Mouse (Mus musculus) limb, embryonic 13.5 days (tissue): ENCODE results near the gene Epha5. TPM values are rescaled to one million over a fixed set of nuclear protein-coding genes. Genes with fewer than 3 reads are reported as not detected.

ENCODE experiments used
- ATAC-seq: fragments of 200-750 bp; cut with Nextera tagmentation; 2 replicates; pipeline ENCODE4 v1.8.0; 2017; ENCODE audit warnings: low read depth, moderate number of reproducible peaks, moderate TSS enrichment; ENCODE audit not compliant: low FRiP score
- H3K27ac ChIP-seq: fragments of 300-500 bp; sonication (generic); 2 replicates; pipeline ENCODE4 v1.5.1; 2015; ENCODE audit warnings: inconsistent platforms, mild to moderate bottlenecking, moderate library complexity
- H3K27me3 ChIP-seq: fragments of 300-500 bp; sonication (generic); 2 replicates; pipeline ENCODE4 v1.6.1; 2015; ENCODE audit warnings: mild to moderate bottlenecking, inconsistent platforms
- H3K36me3 ChIP-seq: fragments of 300-500 bp; sonication (generic); 2 replicates; pipeline ENCODE4 v1.6.1; 2015; ENCODE audit warnings: inconsistent platforms, mild to moderate bottlenecking, moderate library complexity
- H3K4me1 ChIP-seq: fragments of 300-500 bp; sonication (generic); 2 replicates; pipeline ENCODE4 v1.6.1; 2015; ENCODE audit warnings: inconsistent platforms
- H3K4me2 ChIP-seq: fragments of 300-500 bp; sonication (generic); replicated peaks from 2 replicates; pipeline ENCODE4 v1.6.1; 2015; ENCODE audit warnings: inconsistent platforms, mild to moderate bottlenecking, moderate library complexity
- H3K4me3 ChIP-seq: fragments of 300-500 bp; sonication (generic); 2 replicates; pipeline ENCODE4 v1.5.1; 2015; ENCODE audit warnings: moderate library complexity, mild to moderate bottlenecking, inconsistent platforms
- H3K9ac ChIP-seq: fragments of 300-500 bp; sonication (generic); 2 replicates; pipeline ENCODE4 v1.6.1; 2015; ENCODE audit warnings: mild to moderate bottlenecking, inconsistent platforms
- H3K9me3 ChIP-seq: fragments of 300-500 bp; sonication (generic); 2 replicates; pipeline ENCODE4 v1.6.1; 2016; ENCODE audit warnings: inconsistent platforms
- WGBS: fragments of 180-500 bp; shearing (Covaris S2); methylation state at CpG from one replicate; pipeline ENCODE4 v1.1.7; 2015; 5-methylcytosine and 5-hydroxymethylcytosine counted together
- polyA plus RNA-seq: library from polyadenylated mRNA; unstranded; fragments of >200 nt; fragmentation: Nextera tagmentation; extraction: Ambion mirVana; gene quantifications from 2 replicates; pipeline ENCODE4 v1.2.1, GENCODE M21; 2015

Epha5 gene
- polyA plus RNA-seq, result 7.2 and 8.1 TPM in 2 replicates

DNA sequence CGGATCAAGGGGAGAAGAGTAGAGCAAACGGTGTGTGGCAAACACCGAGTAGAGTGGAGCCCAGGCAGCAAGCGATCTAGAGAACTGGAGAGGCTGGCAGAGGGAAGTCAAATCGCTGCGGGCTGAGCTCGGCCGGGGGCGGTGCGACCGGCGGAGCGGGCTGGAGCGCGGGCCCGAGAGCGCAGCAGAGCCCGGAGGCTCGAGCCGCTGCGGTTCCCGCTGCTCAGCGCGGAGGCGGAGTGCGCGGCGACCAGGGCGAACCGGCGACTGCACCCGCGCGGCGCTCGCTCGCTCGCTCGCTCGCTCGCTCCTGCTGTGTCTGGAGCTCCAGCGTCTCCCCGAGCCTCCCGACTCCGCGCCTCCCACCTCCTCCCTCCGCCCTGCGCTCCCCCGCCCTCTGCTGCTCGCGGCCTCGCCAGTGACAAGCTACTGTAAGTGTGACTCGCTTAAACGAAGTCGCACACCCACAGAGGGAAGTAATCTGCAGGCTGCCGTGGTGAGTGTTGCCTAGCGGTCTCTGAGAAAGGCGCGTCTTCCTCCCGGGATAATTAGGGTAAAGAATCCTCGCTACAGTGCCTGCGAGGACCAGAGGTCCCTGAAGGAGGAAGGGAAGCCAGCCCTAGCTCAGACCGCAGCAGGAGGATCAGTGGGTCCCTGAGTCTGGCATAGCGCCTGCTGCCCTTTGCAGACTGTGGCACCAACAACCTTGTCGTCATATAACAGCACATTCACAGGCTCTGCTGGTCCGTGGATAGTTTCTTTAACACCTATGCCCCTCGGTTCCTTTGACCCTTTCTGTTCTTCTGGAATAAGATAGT, at the start of gene Epha5:
Epha5 (minus strand) TSS at position 321 of the 818 bp plus-strand sequence.
- H3K4me3 ChIP-seq, result peak within 1 kb of the TSS; percentile 62
- WGBS, result under 1% methylated on average over 54 of the region's 67 CpGs
- peak within 1 kb of the TSS; percentile 96 for H3K4me2 ChIP-seq
- peaks cover 16% of the 10 kb centered on the region for H3K4me1 ChIP-seq
- H3K27ac ChIP-seq, result 0 out of 2 replicates have a peak within 1 kb of the TSS, but pooled peaks have one; percentile 65
- no peaks in the 10 kb centered on the region for H3K36me3 ChIP-seq
- H3K9me3 ChIP-seq, result no peaks in the 10 kb centered on the region
- ATAC-seq, result peak; percentile 92
- peak within 1 kb of the TSS; percentile 74 for H3K9ac ChIP-seq
- H3K27me3 ChIP-seq, result peaks cover 40% of the 10 kb centered on the region

DNA sequence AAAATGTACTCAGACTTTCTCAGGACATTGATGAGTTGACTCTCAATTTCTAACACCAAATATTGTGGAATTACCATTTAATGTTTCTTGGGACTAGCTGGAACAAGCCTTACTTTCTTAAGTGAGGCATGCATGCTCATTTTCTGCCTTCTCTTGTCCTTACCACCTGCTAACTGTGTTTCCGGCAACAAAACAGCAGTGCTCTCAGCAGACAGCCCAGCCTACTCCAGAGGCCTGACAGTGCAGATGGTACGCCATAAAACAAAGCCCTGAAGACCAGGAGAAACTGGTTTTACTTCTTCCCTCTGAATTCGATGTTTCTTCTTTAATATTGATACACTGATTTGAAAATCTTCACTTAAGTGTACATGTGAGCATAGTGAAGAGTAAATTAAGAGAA, 39.0 kb upstream of the Epha5 start:
- H3K4me1 ChIP-seq, result no peaks in the 10 kb centered on the region
- H3K27me3 ChIP-seq, result no peaks in the 10 kb centered on the region
- H3K9me3 ChIP-seq, result no peaks in the 10 kb centered on the region
- 47% methylated on average over 3 of the region's 3 CpGs for WGBS
- H3K4me3 ChIP-seq, result no peak overlapping the region
- no peak overlapping the region for H3K4me2 ChIP-seq
- H3K27ac ChIP-seq, result no peak overlapping the region
- no peaks in the 10 kb centered on the region for H3K36me3 ChIP-seq
- ATAC-seq, result no peak
- H3K9ac ChIP-seq, result no peak overlapping the region

DNA sequence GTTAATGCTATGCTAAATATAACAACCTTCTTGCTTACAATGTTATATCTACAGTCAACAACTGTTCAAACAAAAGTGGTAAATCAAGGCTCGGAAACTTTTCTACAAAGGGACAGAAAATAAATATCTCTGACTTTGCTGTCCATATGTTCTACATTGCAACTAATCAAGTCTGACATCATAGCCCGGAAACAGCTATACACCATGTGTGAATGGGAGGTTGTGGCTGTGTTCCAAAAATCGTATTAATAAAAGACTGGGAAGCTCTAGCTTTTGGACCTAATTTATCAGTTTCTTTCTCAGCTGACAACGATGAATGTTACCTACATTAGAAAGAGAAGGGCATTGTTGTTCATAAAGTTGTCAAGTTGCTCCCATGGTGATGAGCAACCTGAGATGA, 37.5 kb upstream of the Epha5 start:
- WGBS, result 75% methylated on average over 4 of the region's 4 CpGs
- H3K9me3 ChIP-seq, result no peaks in the 10 kb centered on the region
- no peak overlapping the region for H3K27ac ChIP-seq
- H3K36me3 ChIP-seq, result no peaks in the 10 kb centered on the region
- no peak overlapping the region for H3K4me3 ChIP-seq
- no peak for ATAC-seq
- no peak overlapping the region for H3K9ac ChIP-seq
- H3K27me3 ChIP-seq, result no peaks in the 10 kb centered on the region
- H3K4me1 ChIP-seq, result no peaks in the 10 kb centered on the region
- no peak overlapping the region for H3K4me2 ChIP-seq

DNA sequence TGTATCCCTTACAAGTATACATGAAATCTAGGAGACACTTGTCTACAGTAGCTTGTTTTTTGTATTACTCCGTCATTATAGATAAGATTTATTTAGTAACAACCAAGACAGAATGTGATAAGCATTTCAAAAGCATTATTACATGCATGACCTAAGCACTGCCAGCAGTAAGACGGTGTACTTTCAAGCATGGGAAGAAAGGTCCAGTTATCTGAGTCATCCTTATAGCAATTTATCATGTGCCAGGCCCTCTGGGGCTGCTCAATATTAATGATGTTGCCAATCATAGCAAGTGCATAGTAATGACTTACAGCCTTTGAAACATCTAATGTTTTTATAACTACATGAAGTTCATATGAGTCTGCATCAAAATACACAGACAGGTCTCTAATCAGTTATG, 36.7 kb upstream of the Epha5 start:
- Histone ChIP-seq H3K27ac (no peak overlapping the region), H3K4me3 (no peak overlapping the region), H3K36me3 (no peaks in the 10 kb centered on the region), H3K27me3 (no peaks in the 10 kb centered on the region), H3K9ac (no peak overlapping the region), H3K9me3 (no peaks in the 10 kb centered on the region), H3K4me2 (no peak overlapping the region), H3K4me1 (no peaks in the 10 kb centered on the region)
- no peak for ATAC-seq
- 86% methylated on average over 2 of the region's 2 CpGs for WGBS

DNA sequence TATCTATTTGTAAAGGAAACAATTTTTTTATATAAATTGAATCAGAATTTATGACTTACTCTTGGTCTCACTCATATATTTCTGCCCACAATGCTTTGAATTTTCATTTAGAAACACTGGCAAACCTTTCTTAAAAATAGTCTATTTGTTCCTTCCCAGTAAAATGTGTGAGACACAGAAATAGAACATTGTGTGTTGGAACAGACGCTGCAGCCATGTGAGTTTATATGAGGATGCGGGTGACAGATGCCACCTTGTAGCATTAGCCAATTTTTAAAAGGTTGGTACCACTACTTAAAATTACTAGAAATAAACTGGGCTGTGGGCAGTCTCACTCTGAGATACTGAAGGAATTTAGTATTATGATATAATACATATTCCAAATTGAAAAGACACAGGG, 23.1 kb upstream of the Epha5 start:
- H3K36me3 ChIP-seq, result no peaks in the 10 kb centered on the region

DNA sequence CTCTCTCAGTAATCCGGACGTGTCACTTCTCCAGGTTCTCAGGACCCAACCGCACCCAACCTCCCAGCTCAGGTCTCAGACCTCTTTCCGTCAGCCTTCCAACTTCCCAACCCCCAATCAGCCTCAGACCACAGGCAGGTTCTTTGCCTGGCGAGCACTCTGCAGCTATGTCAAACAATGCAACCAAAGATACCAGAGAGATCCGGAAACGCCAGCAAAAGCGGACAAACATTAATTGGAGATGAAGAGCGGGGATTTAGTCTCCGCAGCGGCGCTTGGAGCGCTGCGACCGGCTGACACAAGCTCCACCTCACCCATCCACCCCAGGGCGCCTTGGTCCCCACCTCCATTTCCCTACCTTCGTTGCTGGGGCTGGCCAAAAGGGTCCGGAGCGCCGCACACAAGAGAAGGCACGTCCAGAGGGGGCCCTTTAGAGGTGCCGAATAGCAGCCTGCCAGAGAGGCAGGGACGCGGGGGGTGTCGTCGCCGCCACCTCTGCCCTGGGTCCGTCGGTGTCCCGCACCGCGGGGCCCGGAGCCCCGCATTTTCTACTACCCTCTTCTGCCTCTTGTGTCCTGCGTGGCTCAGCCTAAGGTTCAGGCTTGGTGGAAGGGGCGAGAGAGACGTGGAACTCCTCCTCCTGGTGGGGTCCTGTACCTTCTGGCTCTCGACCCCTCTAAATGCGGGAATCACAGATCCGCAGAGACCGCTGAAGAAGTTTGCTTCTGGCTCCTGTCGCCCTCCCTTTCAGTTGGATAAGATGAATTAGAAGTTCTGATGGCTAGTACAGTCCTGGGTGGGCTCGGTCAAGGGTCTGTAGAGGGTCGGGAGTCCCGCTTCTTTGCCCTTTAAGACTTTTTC, 991 bp downstream of the Epha5 start:
- peak overlapping the region; percentile 62 for H3K4me3 ChIP-seq
- under 1% methylated on average over 44 of the region's 45 CpGs for WGBS
- H3K27ac ChIP-seq, result no peak overlapping the region
- no peak for ATAC-seq
- H3K9ac ChIP-seq, result peak overlapping the region; percentile 74
- peaks cover 40% of the 10 kb centered on the region for H3K27me3 ChIP-seq
- H3K4me2 ChIP-seq, result peak overlapping the region; percentile 96
- peaks cover 16% of the 10 kb centered on the region for H3K4me1 ChIP-seq
- H3K9me3 ChIP-seq, result no peaks in the 10 kb centered on the region
- H3K36me3 ChIP-seq, result no peaks in the 10 kb centered on the region

More for the DNA sequence above, 23.1 kb upstream of the Epha5 start:
- no peak overlapping the region for H3K27ac ChIP-seq
- WGBS, result 82% methylated on average over 2 of the region's 2 CpGs
- H3K9ac ChIP-seq, result no peak overlapping the region
- ATAC-seq, result no peak
- H3K27me3 ChIP-seq, result no peaks in the 10 kb centered on the region
- H3K4me1 ChIP-seq, result no peaks in the 10 kb centered on the region
- no peak overlapping the region for H3K4me3 ChIP-seq
- no peaks in the 10 kb centered on the region for H3K9me3 ChIP-seq
- no peak overlapping the region for H3K4me2 ChIP-seq

DNA sequence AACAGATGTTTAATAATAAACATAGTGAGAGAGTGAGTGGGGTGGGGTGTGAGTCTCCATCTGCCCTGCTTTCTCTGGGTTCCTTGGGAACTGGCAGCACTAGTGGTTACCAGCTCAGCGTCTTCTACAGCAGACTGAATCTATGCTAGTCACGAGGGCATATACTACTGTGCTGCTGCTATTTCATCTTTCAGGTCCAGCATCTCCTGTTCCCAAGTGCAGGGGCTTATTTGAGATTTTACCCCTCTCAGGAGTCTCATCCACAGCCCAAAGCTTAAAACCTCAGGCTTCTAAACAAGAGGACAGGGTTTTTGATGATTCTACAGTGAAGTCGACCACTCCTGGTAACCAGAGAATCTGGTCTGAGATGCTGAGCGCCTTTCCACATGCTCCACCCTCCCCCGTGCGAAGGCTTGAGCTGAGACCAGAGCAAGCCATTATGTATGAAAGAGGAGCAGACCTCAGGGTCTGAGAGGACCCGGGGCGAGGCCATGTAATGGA, 2.2 kb downstream of the Epha5 start:
- 4% methylated on average over 8 of the region's 8 CpGs for WGBS
- H3K27ac ChIP-seq, result no peak overlapping the region
- H3K9me3 ChIP-seq, result no peaks in the 10 kb centered on the region
- peak overlapping the region; percentile 62 for H3K4me3 ChIP-seq
- H3K9ac ChIP-seq, result peak overlapping the region; percentile 21; the same call in 1 of the 2 replicates
- peaks cover 16% of the 10 kb centered on the region for H3K4me1 ChIP-seq
- H3K4me2 ChIP-seq, result peak overlapping the region; percentile 96
- H3K36me3 ChIP-seq, result no peaks in the 10 kb centered on the region
- H3K27me3 ChIP-seq, result peaks cover 40% of the 10 kb centered on the region
- no peak for ATAC-seq

DNA sequence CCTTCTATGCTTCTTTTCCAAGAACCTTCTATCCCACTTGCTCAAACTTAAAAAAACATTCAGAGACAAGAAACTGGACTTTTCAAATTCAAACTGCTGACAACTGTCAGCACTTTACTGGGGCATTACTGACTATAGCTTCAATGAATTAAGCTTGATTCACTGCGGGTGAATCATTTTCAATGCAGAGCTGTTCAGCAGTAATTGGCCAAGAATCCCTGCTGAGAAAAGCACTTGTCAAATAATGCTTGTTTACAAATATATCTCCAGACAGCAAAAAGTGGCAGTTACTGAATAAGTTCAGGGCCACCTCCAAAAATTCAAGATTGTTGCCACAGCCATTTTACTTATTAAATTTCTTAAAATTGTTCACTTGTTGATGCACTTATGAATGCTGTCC, 4.2 kb downstream of the Epha5 start:
- Histone ChIP-seq H3K4me2 (no peak overlapping the region), H3K27me3 (peaks cover 31% of the 10 kb centered on the region), H3K9me3 (no peaks in the 10 kb centered on the region), H3K9ac (no peak overlapping the region), H3K4me3 (no peak overlapping the region), H3K36me3 (no peaks in the 10 kb centered on the region), H3K4me1 (peaks cover 16% of the 10 kb centered on the region), H3K27ac (no peak overlapping the region)
- WGBS, result 17% methylated on average over 1 of the region's 1 CpGs
- ATAC-seq, result no peak

DNA sequence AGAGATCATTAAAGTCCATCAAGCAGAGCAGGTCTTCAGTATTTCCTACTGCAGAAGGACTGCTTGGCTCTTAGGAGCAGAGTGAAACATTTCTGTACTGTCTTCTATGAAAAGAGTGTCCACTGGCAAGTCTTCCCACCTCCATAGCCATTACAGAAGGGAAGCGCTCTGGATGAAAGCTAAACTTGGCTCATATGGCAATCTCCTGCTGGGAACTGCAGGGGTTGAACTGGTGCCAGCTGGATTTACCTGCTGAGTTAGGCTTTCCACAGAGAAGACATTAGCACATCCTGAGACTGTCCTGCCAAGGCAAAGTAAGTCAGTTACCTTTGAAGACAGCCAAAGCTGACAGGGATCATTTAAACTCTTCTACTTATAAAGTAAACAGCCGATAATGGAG, 8.8 kb downstream of the Epha5 start:
- Histone ChIP-seq H3K36me3 (no peaks in the 10 kb centered on the region), H3K4me1 (no peaks in the 10 kb centered on the region), H3K27ac (no peak overlapping the region), H3K4me3 (no peak overlapping the region), H3K4me2 (no peak overlapping the region), H3K9me3 (no peaks in the 10 kb centered on the region), H3K27me3 (no peaks in the 10 kb centered on the region), H3K9ac (no peak overlapping the region)
- ATAC-seq, result no peak
- WGBS, result 40% methylated on average over 2 of the region's 2 CpGs

DNA sequence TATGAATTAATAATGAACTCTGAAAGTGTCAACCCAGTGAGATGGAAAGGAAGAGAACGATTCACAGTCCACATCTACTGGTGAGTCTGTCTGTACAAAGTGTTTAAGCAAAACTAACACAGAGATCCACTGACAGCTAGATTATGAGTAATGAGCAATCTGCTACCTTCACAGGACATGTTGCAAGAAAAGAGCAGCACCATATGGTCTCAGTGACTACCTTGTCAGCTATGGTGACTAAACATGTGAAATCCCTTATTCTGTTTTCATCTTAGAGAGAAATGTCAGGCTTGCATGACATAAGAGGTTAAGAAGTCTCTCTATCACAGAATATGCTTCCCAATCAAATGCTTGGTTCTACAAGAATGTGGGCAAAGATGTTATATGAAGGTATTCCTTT, 20.1 kb downstream of the Epha5 start:
- 84% methylated on average over 1 of the region's 1 CpGs for WGBS
- Histone ChIP-seq H3K9me3 (no peaks in the 10 kb centered on the region), H3K4me3 (no peak overlapping the region), H3K36me3 (no peaks in the 10 kb centered on the region), H3K9ac (no peak overlapping the region), H3K4me2 (no peak overlapping the region), H3K4me1 (no peaks in the 10 kb centered on the region), H3K27ac (no peak overlapping the region), H3K27me3 (no peaks in the 10 kb centered on the region)
- no peak for ATAC-seq

DNA sequence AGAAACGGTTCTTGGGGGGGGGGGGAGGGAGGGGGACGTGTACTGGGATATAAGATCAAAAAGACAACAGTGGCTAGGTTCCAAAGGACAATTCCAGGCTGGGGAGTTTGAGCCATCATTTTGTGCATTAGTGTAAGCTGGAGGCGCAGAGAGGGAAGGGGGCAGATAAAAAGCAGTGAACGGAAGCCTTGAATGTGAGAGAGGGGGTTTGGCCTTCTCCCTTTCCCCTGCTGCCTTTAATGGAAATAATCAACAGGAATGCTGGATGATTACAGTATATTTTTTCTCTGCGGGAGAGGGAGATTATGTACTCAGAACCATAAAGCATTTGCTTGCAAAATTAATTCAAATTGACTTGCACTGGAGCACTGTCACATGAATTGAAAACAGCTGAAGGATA, 51.8 kb downstream of the Epha5 start:
- Histone ChIP-seq H3K4me3 (no peak overlapping the region), H3K9ac (no peak overlapping the region), H3K4me1 (no peaks in the 10 kb centered on the region), H3K4me2 (no peak overlapping the region), H3K36me3 (no peaks in the 10 kb centered on the region), H3K27me3 (no peaks in the 10 kb centered on the region), H3K9me3 (no peaks in the 10 kb centered on the region), H3K27ac (no peak overlapping the region)
- ATAC-seq, result no peak
- 58% methylated on average over 5 of the region's 5 CpGs for WGBS

DNA sequence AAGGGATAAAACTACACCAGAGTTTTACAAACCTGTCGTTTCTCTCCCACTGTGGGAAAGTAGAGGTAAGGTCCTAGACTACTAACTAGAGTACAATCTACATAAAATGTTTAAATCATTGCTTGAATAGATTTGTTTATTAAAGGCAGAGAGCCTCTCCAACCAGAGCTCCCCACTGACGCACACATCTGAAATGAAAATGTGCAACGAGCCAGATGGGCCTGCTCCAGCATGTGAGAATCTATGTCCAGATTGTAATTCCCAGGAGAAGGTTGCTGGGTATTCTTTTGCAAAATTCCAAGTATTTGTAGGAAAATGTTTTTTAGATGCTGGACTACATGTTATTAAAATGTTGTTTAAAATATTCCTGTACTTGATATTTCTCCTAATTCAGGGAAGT, 57.8 kb downstream of the Epha5 start:
- Histone ChIP-seq H3K4me1 (no peaks in the 10 kb centered on the region), H3K4me2 (no peak overlapping the region), H3K9me3 (no peaks in the 10 kb centered on the region), H3K36me3 (no peaks in the 10 kb centered on the region), H3K27me3 (no peaks in the 10 kb centered on the region), H3K4me3 (no peak overlapping the region), H3K9ac (no peak overlapping the region), H3K27ac (no peak overlapping the region)
- WGBS, result 82% methylated on average over 3 of the region's 3 CpGs
- no peak for ATAC-seq
